Mouse (Mus musculus) small intestine, adult 2 months (tissue): ENCODE measurements at regions not wholly inside any gene's neighbourhood (a gene's known extent, or its start where the extent isn't known, plus 50 kb on each side); places are given as distances from the start of the nearest gene placed in this dataset.

Experiments
- CTCF ChIP-seq: fragments of 200-500 bp; IDR thresholded peaks from 2 replicates; pipeline ENCODE4 v1.5.1; 2012; ENCODE audit warnings: low read depth, mild to moderate bottlenecking, control low read depth, inconsistent platforms, low read length, moderate library complexity, mixed read lengths; ENCODE audit not compliant: insufficient replicate concordance, insufficient read length; ENCODE audit errors: extremely low read depth
- POLR2A ChIP-seq: fragments of 200-500 bp; IDR thresholded peaks from 2 replicates; pipeline ENCODE4 v1.6.1; 2012; ENCODE audit warnings: low read depth, mild to moderate bottlenecking, control low read depth, inconsistent platforms, low read length, moderate library complexity

DNA sequence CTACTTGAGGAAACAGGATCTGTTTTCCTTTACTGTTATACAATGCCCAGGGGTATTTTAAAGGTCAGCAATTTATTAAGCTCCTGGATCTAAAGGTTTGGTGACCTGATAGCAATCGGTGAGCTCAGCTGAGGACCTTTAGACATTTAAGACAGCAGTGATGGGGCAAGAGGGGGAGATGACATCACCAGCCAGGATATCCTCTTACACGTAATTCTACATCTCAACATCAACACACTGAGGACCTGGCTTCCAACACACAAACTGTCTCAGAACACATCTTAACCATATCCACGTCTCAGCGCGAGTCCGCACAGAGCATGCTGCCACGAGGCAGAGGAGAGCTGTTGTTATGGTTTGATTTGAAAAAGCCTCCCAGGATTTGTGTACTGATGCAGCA, 69.2 kb downstream of the Nhlrc3 start:
- no peak for TF ChIP-seq CTCF
- no peak for TF ChIP-seq POLR2A
